Mouse (Mus musculus) liver, adult (tissue): ENCODE data around the gene Prkcq.

Experiments
- GATA4 ChIP-seq: IDR thresholded peaks from 2 replicates; pipeline ENCODE4 v1.6.1; 2014; ENCODE audit warnings: mild to moderate bottlenecking, low read length; ENCODE audit not compliant: insufficient replicate concordance

The Prkcq gene

DNA sequence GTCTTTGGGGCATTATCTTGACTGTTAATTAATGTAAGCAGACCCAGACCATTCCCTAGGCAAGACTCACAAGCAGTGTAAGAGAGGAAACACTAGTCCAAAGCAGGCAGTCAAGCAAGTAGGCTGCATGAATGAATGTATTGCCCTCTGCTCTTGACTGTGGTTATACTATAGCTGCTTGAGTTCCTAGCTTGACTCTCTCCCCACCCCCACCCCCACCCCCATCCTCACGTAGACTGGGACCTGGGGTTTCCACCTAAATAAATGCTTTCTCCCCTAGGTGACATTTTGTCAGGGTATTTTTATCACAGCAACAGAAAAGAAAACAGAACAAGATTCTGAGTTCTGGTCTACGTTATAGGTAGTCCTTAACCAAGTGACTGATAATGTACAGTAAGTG lies 57.2 kb downstream of the Prkcq start:
- TF ChIP-seq GATA4: no peak

DNA sequence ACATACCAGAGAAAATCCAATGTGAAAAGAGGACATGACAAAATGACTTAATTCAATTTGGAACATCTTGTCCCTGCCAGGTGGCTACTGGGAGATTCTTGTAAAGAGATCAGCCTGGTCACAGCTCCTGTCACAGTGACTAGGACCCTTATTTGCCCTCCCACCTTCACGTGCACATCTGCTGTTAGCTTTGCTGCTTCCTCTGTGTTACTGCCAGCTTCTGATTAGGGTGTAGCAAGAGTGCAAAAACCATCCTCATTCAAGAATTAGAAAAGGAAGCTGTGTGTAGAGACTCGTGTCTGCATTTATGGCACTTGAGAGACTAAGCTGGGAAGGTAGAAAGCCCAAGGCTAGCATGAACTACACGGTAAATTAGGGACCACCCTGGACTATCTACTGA lies 59.2 kb downstream of the Prkcq start:
- no peak for TF ChIP-seq GATA4

DNA sequence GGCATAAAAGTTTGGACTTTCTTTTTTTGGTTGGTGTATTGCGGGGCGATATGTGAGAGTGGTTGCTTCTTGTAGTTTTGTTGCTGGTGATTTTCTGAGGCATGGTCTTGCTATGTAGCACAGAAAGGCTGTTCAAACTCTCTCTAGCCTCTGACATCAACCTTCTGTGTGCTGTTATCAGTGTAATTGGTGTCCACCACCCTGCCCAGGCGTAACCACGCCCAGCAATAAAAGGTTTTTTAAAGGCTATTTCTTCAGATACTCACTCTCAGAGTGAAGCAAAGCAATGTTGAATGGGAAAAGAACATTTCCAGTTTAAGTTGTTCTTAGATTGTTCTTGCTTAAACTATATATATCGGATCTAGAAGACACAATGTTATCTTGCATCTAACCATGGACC lies 60.1 kb downstream of the Prkcq start:
- no peak for TF ChIP-seq GATA4

DNA sequence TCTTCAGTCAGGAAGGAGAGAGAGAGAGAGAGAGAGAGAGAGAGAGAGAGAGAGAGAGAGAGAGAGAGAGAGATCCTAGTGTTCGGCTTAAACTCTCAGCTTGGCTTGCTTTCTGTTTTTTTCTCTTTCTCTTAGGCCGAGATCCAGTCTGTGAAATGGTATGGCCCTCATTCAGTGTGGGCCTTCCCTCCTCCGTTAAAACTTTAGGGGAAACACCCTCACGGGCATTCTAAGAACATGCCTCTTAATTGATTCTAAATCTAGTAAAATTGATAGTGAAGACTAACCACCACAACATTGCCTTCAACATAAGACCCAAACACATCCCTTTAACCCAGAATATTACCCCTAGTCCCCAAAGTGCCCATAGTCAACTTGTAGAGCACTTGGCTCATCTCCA lies 66.3 kb downstream of the Prkcq start:
- TF ChIP-seq GATA4: no peak

DNA sequence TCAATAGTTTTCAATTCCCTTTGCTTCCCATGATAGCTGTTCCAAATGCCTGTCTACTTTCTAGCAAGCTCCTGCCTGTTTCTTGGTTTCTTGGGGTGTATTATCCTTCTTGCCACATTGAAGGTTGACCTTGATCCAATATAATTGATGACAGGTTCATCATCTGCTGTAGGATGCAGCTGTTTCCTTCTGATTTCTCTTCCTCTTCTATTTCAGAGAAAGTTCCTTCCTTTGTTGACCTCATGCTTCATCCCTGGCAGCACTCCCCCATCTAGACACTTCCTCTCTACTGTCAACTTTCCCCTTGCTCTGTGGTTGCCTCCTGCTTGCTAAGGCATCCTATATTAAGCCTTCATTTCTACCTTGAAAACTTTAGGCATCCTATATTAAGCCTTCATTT lies 67.6 kb downstream of the Prkcq start:
- peak; percentile 51; the same call in 1 of the 2 replicates for TF ChIP-seq GATA4

DNA sequence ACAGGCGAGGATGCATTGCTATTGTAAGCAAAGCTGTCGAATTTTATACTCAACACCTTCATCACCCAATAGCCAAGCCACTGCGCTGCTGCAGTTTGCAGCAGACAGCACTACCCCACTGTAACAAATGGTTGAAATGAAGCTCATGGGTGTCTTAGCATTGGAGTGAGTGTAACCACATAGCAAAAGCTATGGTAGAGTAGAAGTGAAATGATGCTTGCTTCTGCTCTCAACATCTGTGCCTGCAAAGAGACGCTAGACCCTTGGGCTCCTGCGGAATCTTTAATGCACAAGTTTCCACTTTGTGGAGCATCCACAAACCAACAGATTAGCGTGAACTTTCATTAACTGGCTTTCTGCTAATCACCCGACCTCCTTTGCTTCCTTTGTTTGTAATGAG lies 74.0 kb downstream of the Prkcq start:
- no peak for TF ChIP-seq GATA4

DNA sequence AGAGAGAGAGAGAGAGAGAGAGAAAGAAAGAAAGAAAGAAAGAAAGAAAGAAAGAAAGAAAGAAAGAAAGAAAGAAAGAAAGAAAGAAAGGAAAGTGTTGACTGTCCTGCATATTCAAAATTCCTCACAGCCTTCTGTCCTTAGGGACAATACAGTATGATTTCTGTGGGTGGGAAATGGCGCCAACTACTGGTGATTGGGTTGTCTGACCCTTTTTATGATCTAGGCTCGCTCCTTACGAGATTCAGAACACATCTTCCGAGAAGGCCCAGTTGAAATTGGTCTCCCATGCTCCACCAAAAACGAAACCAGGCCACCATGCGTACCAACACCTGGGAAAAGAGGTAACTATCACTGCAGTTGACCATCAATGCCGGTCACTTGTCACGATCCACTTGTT lies 82.0 kb downstream of the Prkcq start:
- TF ChIP-seq GATA4: no peak

DNA sequence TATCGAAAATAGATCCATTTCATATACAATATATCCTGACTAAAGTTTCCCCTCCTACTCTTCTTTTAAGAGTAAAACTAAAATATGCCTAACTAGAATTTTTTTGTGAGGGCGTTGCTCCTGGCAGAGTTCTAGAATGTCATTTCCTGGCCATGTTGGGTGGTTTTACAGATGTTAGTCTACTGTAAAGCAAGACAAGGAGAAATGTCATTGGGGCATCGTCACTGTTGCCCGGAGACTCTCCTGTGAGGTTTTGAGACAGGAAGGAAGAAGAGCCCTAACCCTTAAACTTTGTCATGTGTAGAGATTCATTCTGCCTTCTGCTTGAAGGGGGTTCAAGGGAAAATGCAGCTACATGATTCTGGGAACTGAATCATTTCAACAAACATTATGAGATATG lies 82.5 kb downstream of the Prkcq start:
- no peak for TF ChIP-seq GATA4

DNA sequence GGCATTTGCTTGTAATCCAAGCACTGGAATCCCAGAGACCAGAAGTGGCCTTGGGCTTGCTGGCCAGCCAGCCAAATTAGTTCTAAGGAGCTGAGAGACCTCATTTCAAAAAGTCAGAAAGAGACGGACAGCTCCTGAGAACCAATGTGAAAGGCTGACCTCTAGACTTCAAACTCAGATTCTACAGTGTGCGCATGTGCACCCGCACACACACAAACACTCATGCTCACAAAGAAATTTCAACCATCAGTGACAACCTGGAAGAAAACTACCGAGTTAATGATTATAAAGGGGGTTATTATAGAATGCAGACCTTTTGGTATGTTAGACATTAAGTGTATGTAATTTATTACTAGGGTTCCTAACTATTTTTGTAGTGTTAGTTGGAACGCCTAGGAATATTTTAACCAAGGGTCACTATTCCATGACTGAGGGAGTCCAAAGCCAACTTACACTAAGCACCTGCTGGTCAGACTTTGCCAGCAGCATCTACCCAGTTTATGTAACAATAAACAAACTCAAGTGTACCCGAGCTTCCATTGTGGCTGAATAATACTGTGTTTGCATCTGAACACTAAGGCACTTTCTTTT lies 85.4 kb downstream of the Prkcq start:
- no peak for TF ChIP-seq GATA4

DNA sequence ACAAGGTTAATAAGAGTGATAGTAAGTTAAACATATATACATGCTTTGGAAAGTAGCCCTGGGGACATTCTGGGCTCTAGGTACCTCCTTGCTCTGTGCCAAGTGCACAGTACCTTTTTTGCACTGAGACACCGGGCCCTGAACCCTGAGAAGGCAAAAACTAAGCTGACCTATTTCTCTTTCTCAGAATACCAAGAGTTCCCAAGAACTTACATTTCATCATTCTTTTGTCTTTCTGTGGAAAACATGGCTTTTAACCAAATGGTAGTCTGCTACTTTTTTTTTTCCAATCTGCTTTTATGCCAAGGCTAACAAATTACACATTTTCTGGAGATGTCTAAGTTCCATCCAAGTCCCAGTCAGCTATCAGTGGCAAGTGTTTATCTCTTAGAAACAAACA lies 86.3 kb downstream of the Prkcq start:
- TF ChIP-seq GATA4: no peak

DNA sequence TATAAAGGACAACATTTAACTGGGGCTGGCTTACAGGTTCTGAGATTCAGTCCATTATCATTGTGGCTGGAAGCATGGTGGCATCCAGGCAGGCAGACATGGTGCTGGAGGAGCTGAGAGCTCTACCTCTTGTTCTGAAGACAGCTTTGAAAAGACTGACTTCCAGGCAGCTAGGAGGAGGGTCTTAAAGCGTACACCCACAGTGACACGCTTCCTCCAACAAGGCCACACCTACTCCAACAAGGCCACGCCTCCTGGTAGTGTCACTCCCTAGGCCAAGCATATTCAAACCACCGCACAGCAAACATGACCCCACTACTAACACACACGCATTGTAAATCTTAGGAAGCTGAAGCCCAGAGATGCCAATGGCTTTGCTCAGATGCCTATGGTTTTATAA lies 87.5 kb downstream of the Prkcq start:
- TF ChIP-seq GATA4: no peak

DNA sequence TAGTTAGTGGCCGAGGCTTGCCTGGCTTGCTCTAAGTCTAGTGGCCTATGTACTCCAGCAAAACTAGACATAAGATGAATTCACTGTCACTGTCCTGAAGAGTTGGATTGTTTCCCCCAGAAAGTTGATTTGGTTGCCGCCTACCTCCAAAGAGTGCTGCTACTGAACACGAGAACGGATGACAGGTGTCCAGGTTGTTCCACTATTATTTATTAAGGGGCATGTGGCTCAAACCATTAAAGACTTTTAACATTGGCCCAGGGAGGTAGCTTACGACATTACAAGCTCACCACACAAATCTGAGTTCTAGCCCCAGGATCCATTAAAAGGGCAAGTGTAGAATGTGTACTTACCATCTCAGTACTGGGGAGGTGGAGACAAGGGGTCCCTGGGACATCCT lies 92.9 kb downstream of the Prkcq start:
- no peak for TF ChIP-seq GATA4

DNA sequence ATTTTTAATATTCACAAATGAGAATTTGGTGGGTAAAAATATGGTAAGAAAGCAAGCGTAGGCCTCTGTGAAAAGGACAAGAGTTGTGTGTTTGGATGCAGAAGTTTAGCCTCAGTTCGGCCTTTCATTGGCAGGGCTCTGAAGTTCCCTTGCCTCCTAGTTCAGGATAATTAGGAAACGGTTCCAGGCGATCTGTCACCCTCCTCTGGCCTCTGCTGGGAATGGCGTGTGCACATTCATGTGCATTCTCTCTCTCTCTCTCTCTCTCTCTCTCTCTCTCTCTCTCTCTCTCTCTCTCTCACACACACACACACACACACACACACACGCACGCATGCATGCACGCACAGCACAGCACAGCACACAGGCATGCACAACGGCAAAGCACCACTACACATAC lies 93.5 kb downstream of the Prkcq start:
- no peak for TF ChIP-seq GATA4

DNA sequence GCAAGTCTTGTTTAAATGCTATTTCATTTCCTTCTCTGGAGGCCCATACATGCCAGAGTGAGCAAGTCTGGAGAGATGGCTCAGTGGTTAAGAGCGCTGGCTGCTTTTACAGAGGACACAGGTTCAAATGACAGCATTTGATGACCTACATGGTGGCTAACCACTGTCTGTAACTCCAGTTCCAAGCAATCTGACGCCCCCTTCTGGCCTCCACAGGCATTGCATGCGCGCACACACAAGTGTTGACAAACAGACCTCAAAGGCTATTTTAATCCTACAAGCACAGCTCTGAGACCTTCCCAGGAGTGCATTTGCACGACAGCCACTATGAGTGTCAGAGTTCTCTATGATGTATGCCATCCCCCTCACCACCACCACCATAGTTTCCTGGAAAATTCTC lies 94.4 kb downstream of the Prkcq start:
- TF ChIP-seq GATA4: no peak

DNA sequence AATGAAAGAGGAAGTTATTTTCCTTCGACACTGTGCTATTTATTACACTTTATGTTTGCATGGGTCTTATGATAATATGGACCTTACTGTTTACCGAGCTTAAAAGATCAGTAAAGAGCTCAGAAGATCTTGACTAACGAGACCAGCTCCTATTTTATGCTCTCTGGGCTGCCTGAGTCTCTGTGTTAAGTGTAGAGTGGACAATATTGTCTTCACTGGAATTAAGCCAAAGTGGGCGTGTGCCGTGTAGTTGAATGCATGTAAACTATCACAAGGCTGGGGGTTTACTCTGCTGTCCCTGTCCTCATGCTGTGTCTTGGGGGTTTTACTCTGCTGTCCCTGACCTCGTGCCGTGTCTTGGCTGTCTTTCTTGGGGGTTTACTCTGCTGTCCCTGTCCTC lies 107.1 kb downstream of the Prkcq start:
- no peak for TF ChIP-seq GATA4

DNA sequence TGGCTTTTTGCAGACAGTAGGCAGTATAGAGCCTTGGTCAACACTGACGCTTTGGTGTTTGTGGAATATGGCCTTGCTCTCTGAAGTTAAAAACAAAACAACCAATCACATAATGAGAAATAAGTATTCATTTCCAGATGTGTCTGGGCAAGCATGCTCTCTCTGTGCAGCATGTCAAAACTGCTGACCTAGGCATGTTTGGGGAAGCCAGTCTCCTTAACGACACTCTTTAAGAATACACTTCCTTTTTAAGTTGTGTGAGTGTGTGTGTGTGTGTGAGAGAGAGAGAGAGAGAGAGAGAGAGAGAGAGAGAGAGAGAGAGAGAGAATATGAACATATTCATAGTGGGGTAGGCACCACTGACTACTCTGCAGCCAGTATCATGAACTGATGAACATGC lies 108.3 kb downstream of the Prkcq start:
- no peak for TF ChIP-seq GATA4

DNA sequence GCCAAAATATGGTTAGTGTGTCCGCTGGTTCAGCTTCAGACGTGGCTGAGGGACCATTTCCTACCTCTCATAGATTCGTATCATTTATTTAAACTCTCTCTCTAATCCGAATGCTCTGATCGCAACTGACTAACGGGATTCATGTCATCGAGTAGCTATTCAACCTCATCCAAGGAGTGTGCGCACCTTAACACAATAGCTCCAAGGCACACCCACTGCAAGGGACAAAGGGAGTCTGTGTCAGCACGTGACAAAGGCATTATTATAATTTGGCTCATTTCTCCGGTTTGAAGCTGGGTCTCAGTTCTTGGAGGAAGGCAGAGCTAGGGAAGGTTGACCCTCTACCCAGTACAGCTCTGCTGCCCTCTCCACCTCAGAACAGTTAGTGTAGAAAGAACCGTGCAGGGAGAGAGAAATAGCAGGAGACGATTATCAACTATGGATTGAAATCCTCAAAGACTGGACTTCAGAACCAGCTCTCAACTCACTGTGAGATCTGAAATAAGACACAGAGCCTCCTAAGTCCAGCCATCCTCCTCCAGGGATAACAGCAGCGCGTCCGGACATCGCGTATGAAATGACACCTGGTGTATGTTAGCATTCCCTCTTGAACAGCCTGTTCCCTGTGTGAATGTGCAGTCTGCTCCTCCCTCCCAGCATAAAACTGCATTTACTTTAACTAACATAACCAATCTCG lies 116.1 kb downstream of the Prkcq start:
- TF ChIP-seq GATA4: no peak
